In the genomic region with DNA sequence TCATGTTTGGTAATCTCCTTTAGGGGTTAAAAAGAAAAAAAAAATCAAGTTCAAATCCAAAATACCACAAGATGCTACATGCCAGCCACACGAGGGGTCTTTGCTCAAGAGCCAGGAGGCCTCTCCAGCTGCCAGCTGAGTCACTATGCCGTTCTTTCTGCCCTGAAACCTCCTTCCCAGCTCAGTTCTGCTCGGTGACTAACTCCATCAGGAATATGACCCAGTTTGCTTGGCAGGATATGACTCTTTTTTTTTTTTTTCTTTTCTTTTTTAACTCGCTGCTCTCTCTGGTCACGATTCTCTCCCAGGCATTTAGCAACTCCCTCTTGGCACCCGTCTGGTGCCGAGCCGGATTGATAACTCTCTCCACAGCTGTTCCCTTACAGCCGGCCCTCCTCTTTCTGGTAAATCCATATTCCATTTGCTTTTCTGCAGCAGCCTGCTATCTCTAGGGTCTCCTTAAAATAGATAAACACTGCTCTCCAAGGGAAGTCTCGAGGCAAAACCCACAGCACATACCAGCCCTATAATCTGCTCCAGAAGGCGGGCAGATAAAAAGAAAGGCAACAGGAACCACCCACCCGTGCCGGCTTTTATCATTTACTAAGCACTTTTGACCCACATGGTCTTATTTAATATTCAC, we compare ENCODE assay signal across 8 mouse cellular contexts. TPM values are rescaled to one million over a fixed set of nuclear protein-coding genes. Genes with fewer than 3 reads are reported as not detected.
DNase-seq lines count a peak whose midpoint lies in the region; ATAC-seq and TF ChIP-seq lines count a peak whose summit lies in the region.

No protein-coding gene starts in this region.

- 18% methylated on average over 13 of the region's 13 CpGs for WGBS in cerebellum, adult 2 months
- 28% methylated on average over 13 of the region's 13 CpGs for WGBS in forebrain, embryonic 15.5 days
- 27% methylated on average over 13 of the region's 13 CpGs for WGBS in lung, adult 2 months

- no peak for ATAC-seq in cerebellum, adult (ENCODE audit: insufficient number of reproducible peaks, low FRiP score, low TSS enrichment)
- ATAC-seq in forebrain, embryonic 15.5 days (replicated peaks): peak; percentile 67

- intact Hi-C loops in heart, postnatal 10 days (cut with DNase I): no loop called here

- TF ChIP-seq POLR2A in cerebellum, adult 2 months (IDR thresholded peaks at IDR 0.05; ENCODE audit: borderline replicate concordance, insufficient read depth, low read length): no peak
- TF ChIP-seq POLR2A in lung, adult 2 months (IDR thresholded peaks at IDR 0.05; ENCODE audit: borderline replicate concordance, extremely low read depth, low read depth, low read length): no peak

- TF ChIP-seq CTCF in cerebellum, adult 2 months (IDR thresholded peaks at IDR 0.05; ENCODE audit: borderline replicate concordance, insufficient read depth, low read depth, low read length): no peak
- TF ChIP-seq CTCF in lung, adult 2 months (IDR thresholded peaks at IDR 0.05; ENCODE audit: insufficient read depth, low read length): no peak

- no peak overlapping the region for H3K4me3 ChIP-seq in cerebellum, adult 2 months (replicated peaks; ENCODE audit: insufficient read depth, low read depth, low read length)
- H3K4me3 ChIP-seq in forebrain, embryonic 15.5 days: no peak overlapping the region
- no peak overlapping the region for H3K4me3 ChIP-seq in lung, adult 2 months (replicated peaks; ENCODE audit: extremely low read depth, low read depth, low read length)

- no peaks in the 10 kb centered on the region for H3K36me3 ChIP-seq in forebrain, embryonic 15.5 days

- no peaks in the 10 kb centered on the region for H3K9me3 ChIP-seq in forebrain, embryonic 15.5 days

- H3K27ac ChIP-seq in cerebellum, adult 2 months (ENCODE audit: insufficient read depth, low read length): no peak overlapping the region
- peak overlapping the region; percentile 76 for H3K27ac ChIP-seq in forebrain, embryonic 15.5 days (replicated peaks)

- no peaks in the 10 kb centered on the region for H3K27me3 ChIP-seq in cerebellum, adult 2 months (ENCODE audit: control insufficient read depth, insufficient read depth, low read length)
- no peaks in the 10 kb centered on the region for H3K27me3 ChIP-seq in forebrain, embryonic 15.5 days

- peak overlapping the region; percentile 2; the same call in 1 of the 2 replicates for H3K4me2 ChIP-seq in forebrain, embryonic 15.5 days (replicated peaks)

- H3K4me1 ChIP-seq in cerebellum, adult 2 months (ENCODE audit: control insufficient read depth, insufficient read depth, low read length): peaks cover 3% of the 10 kb centered on the region
- H3K4me1 ChIP-seq in forebrain, embryonic 15.5 days: peaks cover 18% of the 10 kb centered on the region
- peaks cover 8% of the 10 kb centered on the region; the same call in 1 of the 2 replicates for H3K4me1 ChIP-seq in lung, adult 2 months (ENCODE audit: control insufficient read depth, insufficient read depth, low read length)

- no peak overlapping the region for H3K9ac ChIP-seq in forebrain, embryonic 15.5 days (replicated peaks)

- peak; percentile 40 to 59 for DNase-seq in cerebellum, adult 2 months
- peak; percentile 84 for DNase-seq in adrenal gland, postnatal 14 days
- DNase-seq in heart, postnatal 10 days: peak; percentile 76 to 80
- DNase-seq in layer of hippocampus, postnatal 10 days (ENCODE audit: low spot score in 2 of 2): peak; percentile 59 to 63
- peak; percentile 29 for DNase-seq in lung, adult 2 months
- DNase-seq in right cerebral cortex, adult 18-20 months: peak; percentile 89

RNA-seq across cellular contexts. Expression of a gene that starts 29.1 kb away (rescaled TPM):
- polyA plus RNA-seq in cerebellum, adult 2 months (2012; rRNA removed): not detected in 2 replicates
- 5.6 and 6.2 TPM in 2 replicates for total RNA-seq in adrenal gland, postnatal 14 days (2021)
- polyA plus RNA-seq in forebrain, embryonic 15.5 days (2015; fragmentation: Nextera tagmentation; extraction: Ambion mirVana): 5.6 and 7.4 TPM in 2 replicates
- 1 to 10 TPM; 4.1 to 6.0 TPM for total RNA-seq in heart, postnatal 10 days (2021)
- 10 to 100 TPM in 1 of 2 experiments, 1 to 10 TPM in 1; 9.6 to 11.5 TPM for total RNA-seq in layer of hippocampus, postnatal 10 days (2021)
- not detected in 2 replicates for polyA plus RNA-seq in lung, adult 2 months (2012; rRNA removed)

RNA-seq across cellular contexts. Expression of a gene that starts 36.7 kb away (rescaled TPM):
- polyA plus RNA-seq in cerebellum, adult 2 months (2012; rRNA removed): 41.0 and 41.7 TPM in 2 replicates
- 7.2 and 7.6 TPM in 2 replicates for total RNA-seq in adrenal gland, postnatal 14 days (2021)
- polyA plus RNA-seq in forebrain, embryonic 15.5 days (2015; fragmentation: Nextera tagmentation; extraction: Ambion mirVana): 35.0 and 36.3 TPM in 2 replicates
- 1 to 10 TPM; 5.9 to 9.4 TPM for total RNA-seq in heart, postnatal 10 days (2021)
- 10 to 100 TPM; 41.6 to 46.4 TPM for total RNA-seq in layer of hippocampus, postnatal 10 days (2021)
- 5.1 TPM in 2 replicates for polyA plus RNA-seq in lung, adult 2 months (2012; rRNA removed)

Comparison
In these comparisons a context has a peak if more than half of its experiments do, and no peak if none do; other contexts are left out.
1. DNase-seq: peak in every context shown above with its lines; median percentile 89 in right cerebral cortex, adult 18-20 months; 84 in adrenal gland, postnatal 14 days; 78 in heart, postnatal 10 days; 61 in layer of hippocampus, postnatal 10 days; 50 in cerebellum, adult 2 months; 29 in lung, adult 2 months.